Mouse (Mus musculus): Measurements from ENCODE around the gene Fxyd2. TPM values are rescaled to one million over a fixed set of nuclear protein-coding genes. Genes with fewer than 3 reads are reported as not detected.

Fxyd2 gene
- total RNA-seq, 2 experiments from 2014 or later = 1.4 to 2.6 TPM

GRCm38 (mm10) chr9:45417245-45417644 is 17.8 kb downstream of the Fxyd2 start:
- intact Hi-C loops (cut with DNase I) = loop anchor here (10.0 kb wide), 1 partner anchor 468 kb away; no protein-coding TSS in a partner anchor
- no peak for DNase-seq

- DNase-seq = no peak
- intact Hi-C loops (cut with DNase I) = loop anchor here (10.0 kb wide), 1 partner anchor 467 kb away; no protein-coding TSS in a partner anchor
Measured at GRCm38 (mm10) chr9:45418252-45418651, 18.8 kb downstream of the Fxyd2 start.

- intact Hi-C loops (cut with DNase I) = loop anchor here (10.0 kb wide), 1 partner anchor 164 kb away; no protein-coding TSS in a partner anchor
Measured at GRCm38 (mm10) chr9:45421209-45421608, 21.7 kb downstream of the Fxyd2 start.

GRCm38 (mm10) chr9:45422761-45423298 is 23.4 kb downstream of the Fxyd2 start:
- DNase-seq = no peak
- intact Hi-C loops (cut with DNase I) = loop anchor here (10.0 kb wide), 1 partner anchor 162 kb away; no protein-coding TSS in a partner anchor

More at GRCm38 (mm10) chr9:45421209-45421608, 21.7 kb downstream of the Fxyd2 start:
- DNase-seq = no peak

GRCm38 (mm10) chr9:45426456-45426855 is 27.0 kb downstream of the Fxyd2 start, which contains the start of gene Dscaml1:
TSS of gene Dscaml1 (plus strand) at chr9:45426628.
- no peak for DNase-seq
- intact Hi-C loops (cut with DNase I) = loop anchor here (10.0 kb wide), 1 partner anchor 158 kb away; no protein-coding TSS in a partner anchor

GRCm38 (mm10) chr9:45429392-45429791 is 29.9 kb downstream of the Fxyd2 start:
- DNase-seq = no peak
- intact Hi-C loops (cut with DNase I) = loop anchor here (10.0 kb wide), 1 partner anchor 155 kb away; no protein-coding TSS in a partner anchor

GRCm38 (mm10) chr9:45429951-45430697 is 30.7 kb downstream of the Fxyd2 start:
- no peak for DNase-seq
- intact Hi-C loops (cut with DNase I) = loop anchor here (10.0 kb wide), 1 partner anchor 155 kb away; no protein-coding TSS in a partner anchor

- intact Hi-C loops (cut with DNase I) = no loop called here
- DNase-seq = no peak
Measured at GRCm38 (mm10) chr9:45430698-45430959, 31.2 kb downstream of the Fxyd2 start.

- intact Hi-C loops (cut with DNase I) = no loop called here
- DNase-seq = no peak
Measured at GRCm38 (mm10) chr9:45431150-45431549, 31.7 kb downstream of the Fxyd2 start.

- no peak for DNase-seq
- intact Hi-C loops (cut with DNase I) = no loop called here
Measured at GRCm38 (mm10) chr9:45432639-45433038, 33.2 kb downstream of the Fxyd2 start.

GRCm38 (mm10) chr9:45433119-45433518 is 33.6 kb downstream of the Fxyd2 start:
- no peak for DNase-seq
- intact Hi-C loops (cut with DNase I) = no loop called here

- intact Hi-C loops (cut with DNase I) = no loop called here
- DNase-seq = no peak
Measured at GRCm38 (mm10) chr9:45434171-45434570, 34.7 kb downstream of the Fxyd2 start.

- no peak for DNase-seq
- intact Hi-C loops (cut with DNase I) = no loop called here
Measured at GRCm38 (mm10) chr9:45439025-45439424, 39.6 kb downstream of the Fxyd2 start.

GRCm38 (mm10) chr9:45440083-45440784 is 40.8 kb downstream of the Fxyd2 start:
- no peak for DNase-seq
- intact Hi-C loops (cut with DNase I) = no loop called here

GRCm38 (mm10) chr9:45444251-45444798 is 44.9 kb downstream of the Fxyd2 start:
- intact Hi-C loops (cut with DNase I) = no loop called here
- no peak for DNase-seq

- no peak for DNase-seq
- intact Hi-C loops (cut with DNase I) = no loop called here
Measured at GRCm38 (mm10) chr9:45449658-45450057, 50.2 kb downstream of the Fxyd2 start.

GRCm38 (mm10) chr9:45451346-45451745 is 51.9 kb downstream of the Fxyd2 start:
- DNase-seq = no peak
- intact Hi-C loops (cut with DNase I) = no loop called here

- intact Hi-C loops (cut with DNase I) = no loop called here
- no peak for DNase-seq
Measured at GRCm38 (mm10) chr9:45454032-45454431, 54.6 kb downstream of the Fxyd2 start.

GRCm38 (mm10) chr9:45454889-45455610 is 55.6 kb downstream of the Fxyd2 start:
- intact Hi-C loops (cut with DNase I) = no loop called here
- DNase-seq = no peak

GRCm38 (mm10) chr9:45457200-45457599 is 57.7 kb downstream of the Fxyd2 start:
- no peak for DNase-seq
- intact Hi-C loops (cut with DNase I) = no loop called here

Measured in gastrocnemius, postnatal 36 days (tissue).